Mouse (Mus musculus): ENCODE data around the gene Clptm1l.
A peak's percentile ranks its signal among the peaks of the same experiment; 100 is the strongest.

The Clptm1l gene

GRCm38 (mm10) chr13:73603522-73604155 is at the start of gene Clptm1l:
TSS of gene Clptm1l (plus strand) at chr13:73604006.
- peak; percentile 90 for DNase-seq (ENCODE audit: low spot score)

GRCm38 (mm10) chr13:73564201-73564600 is 39.6 kb upstream of the Clptm1l start:
- DNase-seq (ENCODE audit: low spot score): no peak

GRCm38 (mm10) chr13:73575051-73575450 is 28.8 kb upstream of the Clptm1l start:
- no peak for DNase-seq (ENCODE audit: low spot score)

GRCm38 (mm10) chr13:73577277-73577676 is 26.5 kb upstream of the Clptm1l start:
- no peak for DNase-seq (ENCODE audit: low spot score)

GRCm38 (mm10) chr13:73591488-73591887 is 12.3 kb upstream of the Clptm1l start:
- DNase-seq (ENCODE audit: low spot score): no peak

GRCm38 (mm10) chr13:73592546-73592945 is 11.3 kb upstream of the Clptm1l start:
- DNase-seq (ENCODE audit: low spot score): no peak

GRCm38 (mm10) chr13:73596276-73596675 is 7.5 kb upstream of the Clptm1l start:
- DNase-seq (ENCODE audit: low spot score): no peak

- DNase-seq (ENCODE audit: low spot score): no peak
Observed at GRCm38 (mm10) chr13:73600217-73600616, 3.6 kb upstream of the Clptm1l start.

- DNase-seq (ENCODE audit: low spot score): no peak
Observed at GRCm38 (mm10) chr13:73603046-73603445, 760 bp upstream of the Clptm1l start.

GRCm38 (mm10) chr13:73604156-73604957 is 551 bp downstream of the Clptm1l start:
- no peak for DNase-seq (ENCODE audit: low spot score)

- DNase-seq (ENCODE audit: low spot score): no peak
Observed at GRCm38 (mm10) chr13:73618406-73618805, 14.6 kb downstream of the Clptm1l start.

GRCm38 (mm10) chr13:73620637-73621036 is 16.8 kb downstream of the Clptm1l start:
- no peak for DNase-seq (ENCODE audit: low spot score)

- no peak for DNase-seq (ENCODE audit: low spot score)
Observed at GRCm38 (mm10) chr13:73626410-73626744, 22.6 kb downstream of the Clptm1l start.

- DNase-seq (ENCODE audit: low spot score): peak; percentile 11
Observed at GRCm38 (mm10) chr13:73626745-73627549, 23.1 kb downstream of the Clptm1l start, which contains the start of gene Tert. TSS of gene Tert (plus strand) at chr13:73626911.

GRCm38 (mm10) chr13:73628586-73629113 is 24.8 kb downstream of the Clptm1l start:
- DNase-seq (ENCODE audit: low spot score): no peak

- DNase-seq (ENCODE audit: low spot score): no peak
Observed at GRCm38 (mm10) chr13:73631837-73632236, 28.0 kb downstream of the Clptm1l start.

- DNase-seq (ENCODE audit: low spot score): no peak
Observed at GRCm38 (mm10) chr13:73637826-73638225, 34.0 kb downstream of the Clptm1l start.

- no peak for DNase-seq (ENCODE audit: low spot score)
Observed at GRCm38 (mm10) chr13:73641296-73641695, 37.5 kb downstream of the Clptm1l start.

GRCm38 (mm10) chr13:73646397-73647087 is 42.7 kb downstream of the Clptm1l start:
- peak; percentile 21 for DNase-seq (ENCODE audit: low spot score)

GRCm38 (mm10) chr13:73653266-73653665 is 49.5 kb downstream of the Clptm1l start:
- no peak for DNase-seq (ENCODE audit: low spot score)

GRCm38 (mm10) chr13:73654976-73655375 is 51.2 kb downstream of the Clptm1l start:
- no peak for DNase-seq (ENCODE audit: low spot score)

- no peak for DNase-seq (ENCODE audit: low spot score)
Observed at GRCm38 (mm10) chr13:73658953-73659352, 55.1 kb downstream of the Clptm1l start.

Measured in spleen, adult 12 weeks (tissue).